Mouse (Mus musculus): ENCODE data around the gene Gm21903. TPM values are rescaled to one million over a fixed set of nuclear protein-coding genes. Genes with fewer than 3 reads are reported as not detected.
"Not testable (repeated sequence)": the region's sequence is repeated elsewhere in the genome, so short reads cannot be mapped to it uniquely, and the experiment has no call there.

The Gm21903 gene
- not detected in 2 replicates for polyA plus RNA-seq (2015; fragmentation: Nextera tagmentation; extraction: Ambion mirVana)

DNA sequence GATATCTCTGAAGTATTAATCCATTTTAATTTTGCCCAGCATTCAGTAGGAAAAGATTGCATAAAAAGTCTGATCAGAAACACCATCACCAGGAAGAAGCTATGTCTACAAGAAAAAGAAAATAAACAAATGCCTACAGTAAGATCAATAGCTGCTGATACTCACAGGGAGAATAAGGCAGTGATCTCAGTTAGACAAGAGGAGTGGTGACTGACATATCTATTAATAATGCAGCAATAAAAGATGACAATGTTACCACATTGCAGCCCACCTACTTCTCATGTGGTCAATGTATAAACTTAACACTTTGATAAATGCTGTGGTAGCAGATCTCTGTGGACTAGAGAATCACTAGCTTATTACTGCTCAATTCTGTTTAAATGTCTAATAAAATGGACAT is at the start of gene Gm21903:
Gene Gm21903, minus strand, starts transcription at position 101 of the 400 bp plus-strand sequence.
- H3K27me3 ChIP-seq (ENCODE audit: control insufficient read depth, insufficient read depth, low read depth, low read length): no peaks in the 10 kb centered on the region
- H3K36me3 ChIP-seq (ENCODE audit: control insufficient read depth, insufficient read depth, low read length): no peaks in the 10 kb centered on the region
- H3K27ac ChIP-seq (ENCODE audit: low read length): no peak within 1 kb of the TSS
- no peaks in the 10 kb centered on the region for H3K4me1 ChIP-seq (ENCODE audit: control insufficient read depth, insufficient read depth, low read length)
- H3K4me3 ChIP-seq (ENCODE audit: low read depth, low read length): no peak within 1 kb of the TSS
- H3K4me2 ChIP-seq (ENCODE audit: low read length): no peak within 1 kb of the TSS
- no peak within 1 kb of the TSS for H3K9ac ChIP-seq (ENCODE audit: low read depth, low read length)
- ATAC-seq: no peak
- no peaks in the 10 kb centered on the region for H3K9me3 ChIP-seq (replicated peaks; ENCODE audit: control insufficient read depth, low read length, poor library complexity, severe bottlenecking)

DNA sequence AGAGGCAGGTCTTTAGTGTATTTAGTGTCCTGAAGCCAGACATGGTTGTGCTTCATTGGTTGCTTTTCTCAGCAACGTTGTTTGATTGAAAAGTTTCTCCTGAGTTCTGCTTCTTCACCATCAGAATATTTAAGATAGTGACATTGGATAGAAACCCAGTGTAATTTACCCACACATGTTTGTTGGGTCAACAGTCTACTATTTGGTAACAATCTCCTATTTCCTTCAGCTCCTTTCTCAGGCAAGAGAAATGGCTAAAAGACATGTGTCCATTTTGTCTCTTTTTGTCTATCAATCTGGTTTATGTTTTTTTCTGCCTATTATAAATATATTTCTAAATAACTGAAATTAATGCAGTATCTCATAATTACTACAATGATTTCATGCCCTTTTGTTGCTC is 33.8 kb upstream of the Gm21903 start, which contains the start of gene Esp23:
Gene Esp23, minus strand, starts transcription at position 101 of the 400 bp plus-strand sequence.
- no peak within 1 kb of the TSS for H3K4me2 ChIP-seq (ENCODE audit: low read length)
- H3K9ac ChIP-seq (ENCODE audit: low read depth, low read length): no peak within 1 kb of the TSS
- no peak within 1 kb of the TSS for H3K4me3 ChIP-seq (ENCODE audit: low read depth, low read length)
- H3K36me3 ChIP-seq (ENCODE audit: control insufficient read depth, insufficient read depth, low read length): no peaks in the 10 kb centered on the region
- no peaks in the 10 kb centered on the region for H3K27me3 ChIP-seq (ENCODE audit: control insufficient read depth, insufficient read depth, low read depth, low read length)
- peaks cover 9% of the 10 kb centered on the region for H3K9me3 ChIP-seq (replicated peaks; ENCODE audit: control insufficient read depth, low read length, poor library complexity, severe bottlenecking)
- H3K4me1 ChIP-seq (ENCODE audit: control insufficient read depth, insufficient read depth, low read length): no peaks in the 10 kb centered on the region
- no peak within 1 kb of the TSS for H3K27ac ChIP-seq (ENCODE audit: low read length)
- ATAC-seq: no peak
- 64% methylated on average over 1 of the region's 1 CpGs for WGBS

DNA sequence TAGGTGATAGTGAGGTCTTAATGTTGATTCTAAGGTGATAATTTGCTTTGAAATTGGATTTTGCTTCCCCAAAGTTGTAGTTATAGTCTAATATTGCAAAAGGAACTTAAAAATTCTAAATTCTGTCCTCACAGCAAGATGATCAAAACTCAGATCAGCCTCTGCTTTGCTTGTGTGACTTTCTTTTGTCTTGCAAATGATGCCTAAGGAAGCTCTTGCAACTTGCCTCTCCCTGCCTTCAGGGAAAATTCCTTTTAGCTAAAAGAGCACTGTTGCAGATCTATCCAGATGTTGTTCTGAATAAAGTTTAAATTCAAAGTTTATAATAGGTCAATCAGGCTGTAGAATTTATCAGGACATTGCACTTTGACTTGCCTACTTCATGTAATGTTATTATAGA is 20.5 kb upstream of the Gm21903 start:
- Histone ChIP-seq H3K27ac (ENCODE audit: low read length) (no peak overlapping the region), H3K27me3 (ENCODE audit: control insufficient read depth, insufficient read depth, low read depth, low read length) (no peaks in the 10 kb centered on the region), H3K4me3 (ENCODE audit: low read depth, low read length) (no peak overlapping the region), H3K9me3 (replicated peaks; ENCODE audit: control insufficient read depth, low read length, poor library complexity, severe bottlenecking) (peaks cover 9% of the 10 kb centered on the region; the same call in 1 of the 2 replicates), H3K4me2 (ENCODE audit: low read length) (no peak overlapping the region), H3K4me1 (ENCODE audit: control insufficient read depth, insufficient read depth, low read length) (no peaks in the 10 kb centered on the region), H3K9ac (ENCODE audit: low read depth, low read length) (no peak overlapping the region), H3K36me3 (ENCODE audit: control insufficient read depth, insufficient read depth, low read length) (no peaks in the 10 kb centered on the region)
- no peak for ATAC-seq

DNA sequence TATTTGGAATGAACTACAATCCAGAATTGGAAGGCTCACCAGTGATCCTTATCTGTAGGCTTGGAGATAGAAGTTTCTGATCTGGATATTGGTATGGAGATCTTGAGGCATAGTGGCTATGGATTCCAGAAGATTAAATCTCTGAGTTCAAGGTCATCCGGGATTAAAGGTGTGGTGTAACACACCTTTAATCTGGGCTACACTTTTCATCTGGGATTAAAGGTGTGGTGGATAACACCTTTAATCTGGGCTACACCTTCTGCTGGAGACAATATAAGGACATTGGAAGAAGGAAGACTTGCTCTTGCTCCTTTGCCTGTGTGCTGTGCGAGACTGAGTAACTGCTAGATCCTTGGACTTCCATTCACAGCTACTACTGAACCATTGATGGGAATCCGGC is 6.7 kb downstream of the Gm21903 start, which contains the start of gene Esp24:
Gene Esp24, plus strand, starts transcription at position 301 of the 400 bp plus-strand sequence.
- H3K27me3 ChIP-seq (ENCODE audit: control insufficient read depth, insufficient read depth, low read depth, low read length); H3K36me3 ChIP-seq (ENCODE audit: control insufficient read depth, insufficient read depth, low read length); H3K4me3 ChIP-seq (ENCODE audit: low read depth, low read length); H3K27ac ChIP-seq (ENCODE audit: low read length); H3K9ac ChIP-seq (ENCODE audit: low read depth, low read length); ATAC-seq; H3K9me3 ChIP-seq (replicated peaks; ENCODE audit: control insufficient read depth, low read length, poor library complexity, severe bottlenecking); H3K4me1 ChIP-seq (ENCODE audit: control insufficient read depth, insufficient read depth, low read length); H3K4me2 ChIP-seq (ENCODE audit: low read length): not testable (repeated sequence)
- WGBS: 84% methylated on average over 3 of the region's 3 CpGs

DNA sequence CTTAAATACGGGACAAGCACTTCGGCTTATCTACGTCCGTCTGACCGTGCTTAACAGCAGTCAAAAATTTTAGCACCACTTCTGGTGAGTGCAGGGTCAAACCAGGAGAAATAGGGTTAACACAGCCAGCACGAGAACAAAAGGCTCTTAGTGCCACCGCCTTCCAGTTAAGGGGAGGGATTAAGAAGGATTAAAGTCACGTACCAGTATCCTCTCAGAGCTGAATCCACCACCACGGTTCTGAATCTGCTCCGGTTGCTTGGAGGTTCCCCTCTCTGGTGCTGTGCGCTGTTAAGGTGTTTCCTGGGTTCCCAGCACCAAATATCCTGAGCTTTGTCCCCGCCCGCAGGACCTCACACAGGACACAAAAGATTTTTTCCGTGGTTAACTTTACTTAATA is 26.0 kb downstream of the Gm21903 start:
- H3K27me3 ChIP-seq (ENCODE audit: control insufficient read depth, insufficient read depth, low read depth, low read length): no peaks in the 10 kb centered on the region
- H3K4me2 ChIP-seq (ENCODE audit: low read length): peak overlapping the region; percentile 10; the same call in 1 of the 2 replicates
- H3K9me3 ChIP-seq (replicated peaks; ENCODE audit: control insufficient read depth, low read length, poor library complexity, severe bottlenecking): no peaks in the 10 kb centered on the region; the same call in 1 of the 2 replicates
- no peaks in the 10 kb centered on the region for H3K36me3 ChIP-seq (ENCODE audit: control insufficient read depth, insufficient read depth, low read length)
- WGBS: 34% methylated on average over 14 of the region's 14 CpGs
- no peak overlapping the region for H3K9ac ChIP-seq (ENCODE audit: low read depth, low read length)
- ATAC-seq: peak; percentile 81
- no peaks in the 10 kb centered on the region for H3K4me1 ChIP-seq (ENCODE audit: control insufficient read depth, insufficient read depth, low read length)
- peak overlapping the region; percentile 15; the same call in 1 of the 2 replicates for H3K4me3 ChIP-seq (ENCODE audit: low read depth, low read length)
- no peak overlapping the region for H3K27ac ChIP-seq (ENCODE audit: low read length)

DNA sequence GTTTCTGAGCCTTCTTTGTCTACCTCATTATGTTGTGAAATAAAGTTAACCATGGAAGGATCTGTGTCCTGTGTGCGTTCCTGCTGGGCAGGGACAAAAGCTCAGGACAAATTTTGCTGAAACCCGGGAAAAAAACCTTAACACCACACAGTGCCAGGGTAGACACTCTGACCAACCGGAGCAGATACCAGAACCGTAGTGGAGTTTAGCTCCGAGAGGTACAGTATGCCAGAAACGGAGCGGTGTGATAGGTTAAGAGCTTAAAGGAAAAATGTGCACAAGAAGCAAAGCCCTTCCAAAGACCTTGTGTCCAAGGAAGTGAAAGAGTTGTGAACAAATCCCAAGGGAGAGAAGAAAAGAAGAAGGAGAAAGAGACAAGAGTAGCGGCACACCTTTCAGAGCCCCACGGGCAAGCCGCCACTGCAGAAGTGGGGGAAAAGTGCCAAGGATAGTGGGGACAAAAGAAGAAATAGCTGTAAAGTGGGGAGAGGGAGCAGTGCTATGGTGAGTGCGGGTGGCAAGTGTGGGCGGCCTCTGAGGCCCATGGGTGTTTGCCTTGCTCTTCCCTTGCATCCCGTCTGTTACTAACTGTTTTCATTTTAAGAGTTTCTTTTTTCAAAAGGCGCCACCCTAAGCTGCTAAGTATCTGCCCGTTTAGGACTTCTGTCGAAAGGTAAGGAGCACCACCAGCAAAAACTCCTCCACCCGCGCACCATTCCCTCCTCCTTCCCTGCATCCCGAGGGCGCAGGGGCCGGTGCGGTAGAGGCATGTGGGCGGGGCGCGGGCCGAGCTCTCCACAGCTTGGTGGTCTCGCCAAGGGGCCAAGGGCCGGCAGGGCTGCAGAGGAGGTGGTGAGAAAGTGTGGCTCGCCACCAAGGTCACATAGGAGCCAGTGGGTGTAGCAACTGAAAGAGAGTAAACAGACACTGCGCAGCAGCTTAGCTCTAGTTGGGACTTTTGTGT is 32.2 kb downstream of the Gm21903 start:
- ATAC-seq: peak; percentile 75
- Histone ChIP-seq H3K36me3 (ENCODE audit: control insufficient read depth, insufficient read depth, low read length) (no peaks in the 10 kb centered on the region), H3K9ac (ENCODE audit: low read depth, low read length) (peak overlapping the region; percentile 55; the same call in 1 of the 2 replicates), H3K4me1 (ENCODE audit: control insufficient read depth, insufficient read depth, low read length) (no peaks in the 10 kb centered on the region), H3K27ac (ENCODE audit: low read length) (no peak overlapping the region), H3K4me2 (ENCODE audit: low read length) (peak overlapping the region; percentile 67), H3K27me3 (ENCODE audit: control insufficient read depth, insufficient read depth, low read depth, low read length) (no peaks in the 10 kb centered on the region), H3K9me3 (replicated peaks; ENCODE audit: control insufficient read depth, low read length, poor library complexity, severe bottlenecking) (no peaks in the 10 kb centered on the region), H3K4me3 (ENCODE audit: low read depth, low read length) (peak overlapping the region; percentile 48)
- 39% methylated on average over 30 of the region's 30 CpGs for WGBS

DNA sequence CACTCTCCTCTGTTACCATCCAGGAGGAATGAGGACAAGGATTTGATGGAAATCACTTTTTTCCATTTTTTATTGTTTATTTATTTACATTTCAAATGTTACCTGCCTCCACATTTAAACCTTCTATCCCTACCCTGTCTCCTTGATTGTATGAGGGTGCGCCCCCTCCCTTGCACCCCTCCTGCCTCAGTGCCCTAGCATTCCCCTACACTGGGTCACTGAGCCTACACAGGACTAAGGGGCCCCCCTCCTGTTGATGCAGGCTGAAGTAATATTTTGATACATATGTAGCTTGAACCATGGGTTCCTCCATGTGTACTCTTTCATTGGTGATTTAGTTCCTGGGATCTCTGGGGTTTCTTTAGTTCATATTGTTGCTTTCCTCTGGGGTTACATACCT is 33.3 kb downstream of the Gm21903 start:
- no peak for ATAC-seq
- H3K9ac ChIP-seq (ENCODE audit: low read depth, low read length): no peak overlapping the region
- no peaks in the 10 kb centered on the region for H3K27me3 ChIP-seq (ENCODE audit: control insufficient read depth, insufficient read depth, low read depth, low read length)
- no peak overlapping the region for H3K27ac ChIP-seq (ENCODE audit: low read length)
- H3K4me2 ChIP-seq (ENCODE audit: low read length): no peak overlapping the region
- 86% methylated on average over 1 of the region's 1 CpGs for WGBS
- H3K4me3 ChIP-seq (ENCODE audit: low read depth, low read length): no peak overlapping the region
- H3K36me3 ChIP-seq (ENCODE audit: control insufficient read depth, insufficient read depth, low read length): no peaks in the 10 kb centered on the region
- no peaks in the 10 kb centered on the region for H3K9me3 ChIP-seq (replicated peaks; ENCODE audit: control insufficient read depth, low read length, poor library complexity, severe bottlenecking)
- H3K4me1 ChIP-seq (ENCODE audit: control insufficient read depth, insufficient read depth, low read length): no peaks in the 10 kb centered on the region

Data from midbrain, embryonic 16.5 days (tissue).